Mouse (Mus musculus): ENCODE results near the gene Il18.

GRCm38 (mm10) chr9:50521562-50521961 lies 33.1 kb upstream of the Il18 start:
- no peak for TF ChIP-seq CTCF (IDR thresholded peaks at IDR 0.05; ENCODE audit: low read depth, low read length)
- TF ChIP-seq POLR2AphosphoS5 (IDR thresholded peaks at IDR 0.05; ENCODE audit: insufficient replicate concordance, low read depth, low read length) = no peak
